Mouse (Mus musculus) heart, postnatal 36 days (tissue): ENCODE data around the gene Zmynd11. TPM values are rescaled to one million over a fixed set of nuclear protein-coding genes. Genes with fewer than 3 reads are reported as not detected.
"Not testable (repeated sequence)": the region's sequence is repeated elsewhere in the genome, so short reads cannot be mapped to it uniquely, and the experiment has no call there.

Experiments
- DNase-seq, 2 experiments: peaks; one replicate each; pipeline ENCODE4 v3.0.0; 2021 to 2022
- intact Hi-C: fragments of 180-260 bp; cut with DNase I; formaldehyde crosslinking; loops from one replicate; pipeline ENCODE4 v1.15.1; 2025
- total RNA-seq, 2 experiments: library from RNA; stranded (reverse); gene quantifications; 2 replicates each; pipeline ENCODE4 v1.2.3; 2021

The Zmynd11 gene
- total RNA-seq = 100 to 1,000 TPM; 122 to 126 TPM

- peak in 1 of 2 experiments; percentile 59 for DNase-seq
- intact Hi-C loops = loop anchor here (5.0 to 10.0 kb wide), 4 partner anchors 63 to 770 kb away; partner anchors contain the start of genes Dip2c, Gtpbp4 and Larp4b
Measured at GRCm38 (mm10) chr13:9764646-9765536, at the start of gene Zmynd11. Zmynd11 (minus strand) TSS chr13:9765330.

- intact Hi-C loops = no loop called here
- DNase-seq = no peak
Measured at GRCm38 (mm10) chr13:9795889-9796631, 30.9 kb upstream of the Zmynd11 start.

GRCm38 (mm10) chr13:9786050-9786449 lies 20.9 kb upstream of the Zmynd11 start:
- DNase-seq = no peak
- intact Hi-C loops = no loop called here

- no peak for DNase-seq
Measured at GRCm38 (mm10) chr13:9783717-9784116, 18.6 kb upstream of the Zmynd11 start.

GRCm38 (mm10) chr13:9775901-9776300 lies 10.8 kb upstream of the Zmynd11 start:
- intact Hi-C loops = no loop called here
- DNase-seq = peak; percentile 24 to 30

More at GRCm38 (mm10) chr13:9783717-9784116, 18.6 kb upstream of the Zmynd11 start:
- intact Hi-C loops = no loop called here

- intact Hi-C loops = no loop called here
- no peak for DNase-seq
Measured at GRCm38 (mm10) chr13:9774077-9774476, 8.9 kb upstream of the Zmynd11 start.

GRCm38 (mm10) chr13:9767279-9767678 lies 2.1 kb upstream of the Zmynd11 start:
- intact Hi-C loops = loop anchor here (5.0 to 10.0 kb wide), 3 partner anchors 492 to 772 kb away; partner anchors contain the start of genes Dip2c, Gtpbp4 and Larp4b
- no peak for DNase-seq

- no peak for DNase-seq
- intact Hi-C loops = loop anchor here (5.0 to 10.0 kb wide), 3 partner anchors 492 to 772 kb away; partner anchors contain the start of genes Dip2c, Gtpbp4 and Larp4b
Measured at GRCm38 (mm10) chr13:9766497-9766896, 1.4 kb upstream of the Zmynd11 start.

- intact Hi-C loops = loop anchor here (5.0 to 10.0 kb wide), 3 partner anchors 491 to 771 kb away; partner anchors contain the start of genes Dip2c, Gtpbp4 and Larp4b
- no peak for DNase-seq
Measured at GRCm38 (mm10) chr13:9765537-9765851, 364 bp upstream of the Zmynd11 start.

- intact Hi-C loops = loop anchor here (5.0 to 10.0 kb wide), 3 partner anchors 62 to 769 kb away; partner anchors contain the start of genes Dip2c and Gtpbp4
- peak; percentile 70 to 82 for DNase-seq
Measured at GRCm38 (mm10) chr13:9763828-9764645, 1.1 kb downstream of the Zmynd11 start.

GRCm38 (mm10) chr13:9763100-9763827 lies 1.9 kb downstream of the Zmynd11 start:
- intact Hi-C loops = loop anchor here (5.0 to 10.0 kb wide), 3 partner anchors 61 to 768 kb away; partner anchors contain the start of genes Dip2c and Gtpbp4
- no peak for DNase-seq

GRCm38 (mm10) chr13:9760057-9760456 lies 5.1 kb downstream of the Zmynd11 start:
- intact Hi-C loops = loop anchor here (5.0 to 10.0 kb wide), 3 partner anchors 58 to 765 kb away; partner anchors contain the start of genes Dip2c and Gtpbp4
- DNase-seq = no peak

GRCm38 (mm10) chr13:9757842-9758491 lies 7.2 kb downstream of the Zmynd11 start:
- no peak for DNase-seq
- intact Hi-C loops = no loop called here

GRCm38 (mm10) chr13:9753706-9754105 lies 11.4 kb downstream of the Zmynd11 start:
- intact Hi-C loops = no loop called here

GRCm38 (mm10) chr13:9750320-9750719 lies 14.8 kb downstream of the Zmynd11 start:
- intact Hi-C loops = no loop called here
- peak in 1 of 2 experiments; percentile 22 for DNase-seq

More at GRCm38 (mm10) chr13:9753706-9754105, 11.4 kb downstream of the Zmynd11 start:
- DNase-seq = no peak

- intact Hi-C loops = no loop called here
- no peak for DNase-seq
Measured at GRCm38 (mm10) chr13:9749796-9750195, 15.3 kb downstream of the Zmynd11 start.

GRCm38 (mm10) chr13:9738190-9738589 lies 26.9 kb downstream of the Zmynd11 start:
- intact Hi-C loops = no loop called here

GRCm38 (mm10) chr13:9737024-9737423 lies 28.1 kb downstream of the Zmynd11 start:
- intact Hi-C loops = no loop called here

More at GRCm38 (mm10) chr13:9738190-9738589, 26.9 kb downstream of the Zmynd11 start:
- no peak for DNase-seq

GRCm38 (mm10) chr13:9732262-9732661 lies 32.9 kb downstream of the Zmynd11 start:
- DNase-seq, intact Hi-C loops: not testable (repeated sequence)

More at GRCm38 (mm10) chr13:9737024-9737423, 28.1 kb downstream of the Zmynd11 start:
- no peak for DNase-seq
